Mouse (Mus musculus) forebrain, embryonic 11.5 days (tissue): ENCODE data around the gene Rpl18. TPM values are rescaled to one million over a fixed set of nuclear protein-coding genes. Genes with fewer than 3 reads are reported as not detected.
A peak's percentile ranks its signal among the peaks of the same experiment; 100 is the strongest.

Experiments
- ATAC-seq: fragments of 200-750 bp; cut with Nextera tagmentation; replicated peaks from 2 replicates; pipeline ENCODE4 v1.8.0; 2017; ENCODE audit warnings: moderate TSS enrichment; ENCODE audit not compliant: low FRiP score
- DNase-seq: peaks from one replicate; pipeline ENCODE4 v3.0.0-alpha.2; 2017; ENCODE audit warnings: low spot score
- H3K27ac ChIP-seq: fragments of 300-500 bp; sonication (generic); 2 replicates; pipeline ENCODE4 v1.5.1; 2014; ENCODE audit warnings: low read depth, low read length
- H3K27me3 ChIP-seq: fragments of 300-500 bp; sonication (generic); 2 replicates; pipeline ENCODE4 v1.6.1; 2014; ENCODE audit warnings: mild to moderate bottlenecking, low read length, mixed read lengths; ENCODE audit not compliant: control insufficient read depth, insufficient read depth
- H3K36me3 ChIP-seq: fragments of 300-500 bp; sonication (generic); 2 replicates; pipeline ENCODE4 v1.6.1; 2014; ENCODE audit warnings: mild to moderate bottlenecking, low read length, moderate library complexity, mixed read lengths; ENCODE audit not compliant: control insufficient read depth, insufficient read depth
- H3K4me1 ChIP-seq: fragments of 300-500 bp; sonication (generic); replicated peaks from 2 replicates; pipeline ENCODE4 v1.6.1; 2014; ENCODE audit warnings: low read length, mixed read lengths; ENCODE audit not compliant: control insufficient read depth, insufficient read depth
- H3K4me2 ChIP-seq: fragments of 300-500 bp; sonication (generic); 2 replicates; pipeline ENCODE4 v1.6.1; 2014; ENCODE audit warnings: low read depth, mild to moderate bottlenecking, low read length, moderate library complexity, mixed read lengths; ENCODE audit not compliant: severe bottlenecking
- H3K4me3 ChIP-seq: fragments of 300-500 bp; sonication (generic); 2 replicates; pipeline ENCODE4 v1.5.1; 2014; ENCODE audit warnings: low read depth, low read length
- H3K9ac ChIP-seq: fragments of 300-500 bp; sonication (generic); 2 replicates; pipeline ENCODE4 v1.6.1; 2014; ENCODE audit warnings: low read length
- H3K9me3 ChIP-seq: fragments of 300-500 bp; sonication (generic); 2 replicates; pipeline ENCODE4 v1.6.1; 2016; ENCODE audit warnings: low read length, mixed read lengths; ENCODE audit not compliant: control insufficient read depth
- WGBS: fragments of 180-500 bp; shearing (Covaris S2); extraction: QIAGEN DNeasy Blood & Tissue Kit; methylation state at CpG from one replicate; pipeline ENCODE4 v1.1.7; 2014; 5-methylcytosine and 5-hydroxymethylcytosine counted together
- polyA plus RNA-seq: library from polyadenylated mRNA; unstranded; fragments of >200 nt; fragmentation: Nextera tagmentation; extraction: Ambion mirVana; gene quantifications from 2 replicates; pipeline ENCODE4 v1.2.1, GENCODE M21; 2014

The Rpl18 gene
- polyA plus RNA-seq, 1 experiment from 2014 or later: 936 TPM

- H3K4me3 ChIP-seq: no peak overlapping the region
Observed at GRCm38 (mm10) chr7:45695098-45695497, 20.2 kb upstream of the Rpl18 start.

GRCm38 (mm10) chr7:45697894-45698293 lies 17.4 kb upstream of the Rpl18 start:
- no peak overlapping the region for H3K27ac ChIP-seq
- DNase-seq (no peak), ATAC-seq (no peak)
- no peaks in the 10 kb centered on the region for H3K9me3 ChIP-seq
- H3K27me3 ChIP-seq: peaks cover 20% of the 10 kb centered on the region
- H3K4me1 ChIP-seq: peaks cover 7% of the 10 kb centered on the region
- H3K36me3 ChIP-seq: no peaks in the 10 kb centered on the region
- H3K9ac ChIP-seq: no peak overlapping the region
- no peak overlapping the region for H3K4me3 ChIP-seq
- 82% methylated on average over 6 of the region's 7 CpGs for WGBS
- H3K4me2 ChIP-seq: no peak overlapping the region

More at GRCm38 (mm10) chr7:45695098-45695497, 20.2 kb upstream of the Rpl18 start:
- no peak overlapping the region for H3K4me2 ChIP-seq
- no peak overlapping the region for H3K9ac ChIP-seq
- no peak overlapping the region for H3K27ac ChIP-seq
- ATAC-seq (no peak), DNase-seq (no peak)
- H3K36me3 ChIP-seq: no peaks in the 10 kb centered on the region
- H3K9me3 ChIP-seq: no peaks in the 10 kb centered on the region
- WGBS: 48% methylated on average over 6 of the region's 6 CpGs
- peaks cover 16% of the 10 kb centered on the region for H3K27me3 ChIP-seq
- H3K4me1 ChIP-seq: peaks cover 4% of the 10 kb centered on the region

GRCm38 (mm10) chr7:45699523-45700141 lies 15.6 kb upstream of the Rpl18 start, which contains the start of gene Car11:
TSS of gene Car11 (plus strand) at chr7:45699843.
- Histone ChIP-seq H3K4me3 (peak within 1 kb of the TSS; percentile 32), H3K9ac (peak within 1 kb of the TSS; percentile 62), H3K4me1 (peaks cover 10% of the 10 kb centered on the region), H3K36me3 (no peaks in the 10 kb centered on the region), H3K4me2 (peak within 1 kb of the TSS; percentile 70), H3K27ac (no peak within 1 kb of the TSS), H3K27me3 (peaks cover 20% of the 10 kb centered on the region), H3K9me3 (no peaks in the 10 kb centered on the region)
- under 1% methylated on average over 36 of the region's 36 CpGs for WGBS
- ATAC-seq (no peak), DNase-seq (peak; percentile 65)

DNA sequence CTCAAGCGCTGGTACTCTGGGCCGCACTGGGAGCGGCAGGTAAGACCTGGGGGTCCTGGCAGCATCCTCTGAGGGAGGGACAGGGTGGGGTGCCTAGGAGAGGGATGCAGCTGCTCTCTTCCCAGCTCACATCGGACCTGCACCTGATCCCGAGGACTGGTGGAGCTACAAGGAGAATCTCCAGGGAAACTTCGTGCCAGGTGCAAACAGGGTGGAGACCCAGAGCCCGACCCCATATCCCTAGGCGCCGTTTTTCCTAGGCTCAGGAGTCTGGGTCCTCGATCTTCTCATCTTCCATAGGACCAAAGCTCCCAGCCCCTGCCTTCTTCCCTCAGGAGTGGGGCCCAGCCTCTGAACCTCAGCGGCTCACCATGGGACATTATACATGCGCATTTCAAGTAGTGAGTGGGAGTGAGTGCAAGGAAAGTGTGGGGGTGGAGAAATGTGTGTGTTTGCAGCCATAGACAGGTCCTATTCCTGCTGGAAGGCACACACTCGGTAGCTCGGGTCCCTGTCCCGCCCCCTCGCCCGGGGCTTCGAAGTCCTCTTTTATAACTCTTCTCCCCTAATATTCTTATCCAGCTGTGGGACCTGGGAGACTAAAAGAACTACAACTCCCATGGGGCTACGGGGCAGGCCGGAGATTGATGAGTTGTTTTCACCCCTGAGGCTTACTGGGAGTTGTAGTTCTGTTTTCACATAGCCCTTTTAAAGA lies 14.8 kb upstream of the Rpl18 start:
- Histone ChIP-seq H3K4me2 (peak overlapping the region; percentile 70), H3K27me3 (peaks cover 20% of the 10 kb centered on the region), H3K9ac (peak overlapping the region; percentile 62), H3K4me3 (peak overlapping the region; percentile 32), H3K9me3 (no peaks in the 10 kb centered on the region), H3K36me3 (no peaks in the 10 kb centered on the region), H3K27ac (no peak overlapping the region), H3K4me1 (peaks cover 11% of the 10 kb centered on the region)
- peak; percentile 76 for DNase-seq
- WGBS: 1% methylated on average over 20 of the region's 20 CpGs
- ATAC-seq: peak; percentile 28; the same call in 1 of the 2 replicates

DNA sequence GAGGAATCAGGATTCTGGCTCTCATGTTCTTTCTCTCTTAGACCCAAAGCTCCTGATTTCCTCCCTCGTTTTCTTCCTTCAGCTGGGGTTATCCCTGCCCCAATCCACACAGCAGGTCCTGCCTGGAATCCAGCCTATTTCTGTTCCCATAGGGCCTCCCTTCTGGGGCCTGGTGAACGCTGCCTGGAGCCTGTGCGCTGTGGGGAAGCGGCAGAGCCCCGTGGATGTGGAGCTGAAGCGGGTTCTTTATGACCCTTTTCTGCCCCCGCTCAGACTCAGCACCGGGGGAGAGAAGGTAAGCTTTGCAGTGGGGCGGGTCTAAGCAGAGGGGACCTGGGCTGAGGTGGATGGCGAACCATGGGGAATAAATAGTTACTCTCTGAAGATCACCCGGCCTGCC lies 14.2 kb upstream of the Rpl18 start:
- H3K27ac ChIP-seq: no peak overlapping the region
- ATAC-seq (no peak), DNase-seq (peak; percentile 56)
- H3K4me2 ChIP-seq: peak overlapping the region; percentile 3; the same call in 1 of the 2 replicates
- H3K9ac ChIP-seq: peak overlapping the region; percentile 4; the same call in 1 of the 2 replicates
- peaks cover 20% of the 10 kb centered on the region for H3K27me3 ChIP-seq
- WGBS: 28% methylated on average over 11 of the region's 11 CpGs
- no peak overlapping the region for H3K4me3 ChIP-seq
- no peaks in the 10 kb centered on the region for H3K36me3 ChIP-seq
- H3K4me1 ChIP-seq: peaks cover 17% of the 10 kb centered on the region
- H3K9me3 ChIP-seq: no peaks in the 10 kb centered on the region

- Histone ChIP-seq H3K4me2 (no peak overlapping the region), H3K36me3 (no peaks in the 10 kb centered on the region), H3K27me3 (peaks cover 20% of the 10 kb centered on the region), H3K9me3 (no peaks in the 10 kb centered on the region), H3K4me3 (no peak overlapping the region), H3K9ac (no peak overlapping the region), H3K4me1 (peaks cover 22% of the 10 kb centered on the region), H3K27ac (no peak overlapping the region)
- ATAC-seq: no peak
- whole genome bisulfite sequencing: 83% methylated on average over 11 of the region's 11 CpGs
- DNase-seq: peak; percentile 47
Observed at GRCm38 (mm10) chr7:45701607-45702006, 13.7 kb upstream of the Rpl18 start.

GRCm38 (mm10) chr7:45702316-45702715 lies 12.9 kb upstream of the Rpl18 start:
- no peak for ATAC-seq
- Histone ChIP-seq H3K4me3 (no peak overlapping the region), H3K9me3 (no peaks in the 10 kb centered on the region), H3K4me2 (no peak overlapping the region), H3K4me1 (peaks cover 23% of the 10 kb centered on the region), H3K27me3 (peaks cover 20% of the 10 kb centered on the region), H3K36me3 (no peaks in the 10 kb centered on the region), H3K27ac (no peak overlapping the region), H3K9ac (no peak overlapping the region)
- DNase-seq: no peak
- 93% methylated on average over 11 of the region's 11 CpGs for WGBS

DNA sequence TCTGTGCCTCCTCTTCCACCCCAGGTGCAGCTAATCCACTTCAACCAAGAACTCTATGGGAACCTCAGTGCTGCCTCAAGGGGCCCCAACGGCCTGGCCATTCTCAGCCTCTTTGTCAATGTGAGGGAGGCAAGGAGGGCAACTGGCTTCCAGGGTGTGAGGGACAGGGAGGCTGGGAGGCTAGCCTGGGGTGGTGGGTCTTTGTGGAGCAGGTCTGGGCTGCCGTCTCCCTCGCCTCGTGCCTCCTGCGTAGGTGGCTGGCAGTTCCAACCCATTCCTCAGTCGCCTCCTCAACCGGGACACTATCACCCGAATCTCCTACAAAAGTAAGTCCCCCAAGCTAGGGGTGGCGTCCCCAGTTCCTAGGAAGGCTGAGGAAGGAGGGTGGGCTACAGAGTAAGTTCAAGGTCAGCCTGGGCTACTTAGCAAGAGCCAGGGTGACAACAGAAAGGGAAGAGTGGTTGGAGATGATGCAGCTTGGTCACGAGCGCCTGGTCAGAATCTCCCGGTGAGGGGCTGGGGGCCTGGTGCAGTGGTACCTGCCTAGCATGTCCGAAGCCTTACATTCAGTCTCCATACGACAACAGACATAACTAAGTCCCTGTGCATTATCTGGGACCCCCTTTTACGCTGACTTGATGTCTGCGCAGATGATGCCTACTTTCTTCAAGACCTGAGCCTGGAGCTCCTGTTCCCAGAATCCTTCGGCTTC lies 12.3 kb upstream of the Rpl18 start:
- Histone ChIP-seq H3K27me3 (peaks cover 20% of the 10 kb centered on the region), H3K9ac (no peak overlapping the region), H3K4me3 (no peak overlapping the region), H3K36me3 (no peaks in the 10 kb centered on the region), H3K4me2 (no peak overlapping the region), H3K9me3 (no peaks in the 10 kb centered on the region), H3K27ac (no peak overlapping the region), H3K4me1 (peaks cover 28% of the 10 kb centered on the region)
- ATAC-seq: no peak
- no peak for DNase-seq
- 88% methylated on average over 17 of the region's 17 CpGs for WGBS
